Mouse (Mus musculus) limb, embryonic 11.5 days (tissue): ENCODE measurements at regions not wholly inside any gene's neighbourhood (a gene's known extent, or its start where the extent isn't known, plus 50 kb on each side); places are given as distances from the start of the nearest gene placed in this dataset.
"Not testable (repeated sequence)": the region's sequence is repeated elsewhere in the genome, so short reads cannot be mapped to it uniquely, and the experiment has no call there.

Source experiments
- ATAC-seq: fragments of 200-750 bp; cut with Nextera tagmentation; 2 replicates; pipeline ENCODE4 v1.8.0; 2017; ENCODE audit warnings: low read depth; ENCODE audit not compliant: insufficient number of reproducible peaks, low FRiP score, low TSS enrichment
- DNase-seq: peaks from one replicate; pipeline ENCODE4 v3.0.0-alpha.2; 2015; ENCODE audit warnings: low spot score
- H3K27ac ChIP-seq: fragments of 300-500 bp; sonication (generic); replicated peaks from 2 replicates; pipeline ENCODE4 v1.5.1; 2014; ENCODE audit warnings: low read depth, mild to moderate bottlenecking, low read length
- H3K27me3 ChIP-seq: fragments of 300-500 bp; sonication (generic); 2 replicates; pipeline ENCODE4 v1.6.1; 2014; ENCODE audit warnings: mild to moderate bottlenecking, low read length, mixed read lengths; ENCODE audit not compliant: control insufficient read depth, insufficient read depth
- H3K36me3 ChIP-seq: fragments of 300-500 bp; sonication (generic); 2 replicates; pipeline ENCODE4 v1.6.1; 2014; ENCODE audit warnings: mild to moderate bottlenecking, low read length, moderate library complexity, mixed read lengths; ENCODE audit not compliant: control insufficient read depth, insufficient read depth
- H3K4me1 ChIP-seq: fragments of 300-500 bp; sonication (generic); 2 replicates; pipeline ENCODE4 v1.6.1; 2014; ENCODE audit warnings: low read length, mixed read lengths; ENCODE audit not compliant: control insufficient read depth, insufficient read depth
- H3K4me2 ChIP-seq: fragments of 300-500 bp; sonication (generic); 2 replicates; pipeline ENCODE4 v1.6.1; 2014; ENCODE audit warnings: low read depth, mild to moderate bottlenecking, moderate library complexity; ENCODE audit not compliant: severe bottlenecking
- H3K4me3 ChIP-seq: fragments of 300-500 bp; sonication (generic); 2 replicates; pipeline ENCODE4 v1.5.1; 2014; ENCODE audit warnings: low read depth, low read length
- H3K9ac ChIP-seq: fragments of 300-500 bp; sonication (generic); 2 replicates; pipeline ENCODE4 v1.6.1; 2014; ENCODE audit warnings: mild to moderate bottlenecking, low read length
- H3K9me3 ChIP-seq: fragments of 300-500 bp; sonication (generic); 2 replicates; pipeline ENCODE4 v1.6.1; 2016; ENCODE audit warnings: low read length; ENCODE audit not compliant: control insufficient read depth
- WGBS: fragments of 180-500 bp; shearing (Covaris S2); extraction: QIAGEN DNeasy Blood & Tissue Kit; methylation state at CpG from one replicate; pipeline ENCODE4 v1.1.7; 2014; 5-methylcytosine and 5-hydroxymethylcytosine counted together

- Histone ChIP-seq H3K9ac (no peak overlapping the region), H3K36me3 (no peaks in the 10 kb centered on the region), H3K4me3 (no peak overlapping the region), H3K9me3 (no peaks in the 10 kb centered on the region), H3K4me1 (no peaks in the 10 kb centered on the region), H3K4me2 (no peak overlapping the region), H3K27ac (no peak overlapping the region), H3K27me3 (no peaks in the 10 kb centered on the region)
- WGBS: 77% methylated on average over 2 of the region's 2 CpGs
- DNase-seq (no peak), ATAC-seq (no peak)
Measured at GRCm38 (mm10) chr6:109245666-109246065, 417.2 kb downstream of the Edem1 start.

- WGBS: 45% methylated on average over 2 of the region's 2 CpGs
Measured at GRCm38 (mm10) chr6:109246510-109246909, 418.1 kb downstream of the Edem1 start.

More at GRCm38 (mm10) chr6:109246510-109246909, 418.1 kb downstream of the Edem1 start:
- not testable (repeated sequence) for DNase-seq, ATAC-seq, H3K4me2 ChIP-seq, H3K36me3 ChIP-seq, H3K9ac ChIP-seq, H3K27me3 ChIP-seq, H3K4me1 ChIP-seq, H3K27ac ChIP-seq, H3K4me3 ChIP-seq, H3K9me3 ChIP-seq
